Mouse (Mus musculus) embryonic fibroblast, embryonic 13.5 days (primary cell): ENCODE results near the gene Elovl4.

ENCODE experiments used
- CTCF ChIP-seq: IDR thresholded peaks from 2 replicates; pipeline ENCODE4 v1.5.1; 2011; ENCODE audit warnings: mild to moderate bottlenecking, control low read depth, low read length, moderate library complexity, borderline replicate concordance; ENCODE audit not compliant: insufficient read depth
- POLR2A ChIP-seq: IDR thresholded peaks from 2 replicates; pipeline ENCODE4 v1.6.1; 2011; ENCODE audit warnings: low read depth, mild to moderate bottlenecking, control low read depth, low read length, moderate library complexity

- no peak for TF ChIP-seq CTCF
- TF ChIP-seq POLR2A = no peak
Measured at GRCm38 (mm10) chr9:83852464-83852863, 46.4 kb upstream of the Elovl4 start.
